Mouse (Mus musculus): Measurements from ENCODE around the gene Itsn1. TPM values are rescaled to one million over a fixed set of nuclear protein-coding genes. Genes with fewer than 3 reads are reported as not detected.

Itsn1 gene
- total RNA-seq, 2 experiments from 2014 or later: 54.5 to 59.7 TPM

DNA sequence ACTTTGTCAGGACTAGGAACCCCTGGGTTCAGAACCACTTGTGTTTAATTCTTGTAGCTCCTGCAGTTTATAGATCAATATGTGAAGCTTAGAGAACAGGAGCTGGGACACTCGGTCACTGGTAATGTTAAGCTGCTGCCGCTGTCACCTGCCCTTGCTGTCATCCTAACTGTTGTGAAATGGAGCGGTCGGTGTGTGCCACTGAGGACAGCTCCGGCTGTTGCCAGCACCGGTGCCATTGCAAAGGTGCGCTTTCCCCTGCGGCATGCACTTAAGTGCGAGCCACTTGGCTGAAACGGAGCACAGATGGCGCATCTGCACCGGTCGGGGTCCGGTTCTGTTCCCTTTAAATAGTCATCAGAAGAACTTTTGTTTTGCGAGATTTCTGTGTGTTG, 36.7 kb downstream of the Itsn1 start:
- DNase-seq (ENCODE audit: low spot score in 2 of 2): no peak

DNA sequence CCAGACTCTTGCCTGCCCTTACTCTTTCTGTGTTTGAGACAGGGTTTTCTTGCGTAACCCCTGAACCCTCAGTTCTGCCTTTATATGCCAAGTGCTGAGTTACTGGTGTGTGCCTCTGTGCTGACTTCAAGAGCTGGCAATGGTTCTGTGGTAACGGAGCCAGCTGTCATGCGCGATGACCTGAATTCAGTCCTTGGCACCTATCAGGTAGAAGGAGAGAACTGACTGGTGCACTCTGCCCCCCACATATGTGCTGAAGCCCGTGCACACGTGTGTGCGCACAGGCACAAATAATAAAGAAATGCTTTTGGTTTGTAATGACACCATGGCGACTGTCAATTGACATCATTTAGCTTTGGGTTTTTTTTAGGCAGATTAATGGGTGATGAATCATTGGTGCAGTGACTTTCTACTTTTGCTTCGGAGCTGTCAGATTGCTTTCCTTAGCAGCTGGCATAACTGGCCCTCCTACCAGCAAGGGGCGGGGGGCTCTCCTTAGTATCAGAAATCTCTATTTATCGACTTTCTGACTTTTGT, 38.2 kb downstream of the Itsn1 start:
- DNase-seq (ENCODE audit: low spot score in 2 of 2): peak in 1 of 2 experiments; percentile 24

DNA sequence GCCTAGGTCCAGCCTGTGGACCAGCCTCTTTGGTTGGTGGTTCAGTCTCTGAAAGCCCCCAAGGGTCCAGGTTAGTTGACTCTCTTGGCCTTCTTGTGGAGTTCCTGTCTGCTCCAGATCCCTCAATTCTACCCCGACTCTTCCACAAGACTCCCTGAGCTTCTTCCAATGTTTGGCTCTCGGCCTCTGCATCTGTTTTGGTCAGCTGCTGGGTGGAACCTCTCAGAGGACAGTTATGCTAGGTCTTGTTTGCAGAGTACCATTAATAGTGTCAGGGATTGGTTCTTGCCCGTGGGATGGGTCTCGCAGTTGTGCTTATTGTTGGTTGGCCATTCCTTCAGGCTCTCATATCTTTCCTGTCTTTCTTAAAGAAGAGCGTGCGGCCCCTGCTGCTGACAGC, 39.5 kb downstream of the Itsn1 start:
- DNase-seq (ENCODE audit: low spot score in 2 of 2): no peak

DNA sequence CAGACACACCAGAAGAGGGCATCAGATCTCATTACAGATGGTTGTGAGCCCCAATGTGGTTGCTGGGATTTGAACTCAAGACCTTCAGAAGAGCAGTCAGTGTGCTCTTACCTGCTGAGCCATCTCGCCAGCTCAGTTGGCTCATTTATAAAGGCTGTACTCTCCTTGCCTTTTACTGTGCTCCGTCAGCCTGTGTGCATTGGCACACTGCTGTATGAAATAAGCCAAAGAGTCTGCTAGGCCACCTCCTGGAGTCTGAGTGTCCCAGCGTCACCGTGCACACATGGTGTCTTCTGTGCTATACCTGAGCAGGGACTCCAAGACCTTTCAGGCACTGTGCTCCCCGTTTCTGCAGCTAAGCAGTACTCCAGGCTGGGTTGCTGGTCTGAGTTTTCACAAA, 40.8 kb downstream of the Itsn1 start:
- no peak for DNase-seq (ENCODE audit: low spot score in 2 of 2)

DNA sequence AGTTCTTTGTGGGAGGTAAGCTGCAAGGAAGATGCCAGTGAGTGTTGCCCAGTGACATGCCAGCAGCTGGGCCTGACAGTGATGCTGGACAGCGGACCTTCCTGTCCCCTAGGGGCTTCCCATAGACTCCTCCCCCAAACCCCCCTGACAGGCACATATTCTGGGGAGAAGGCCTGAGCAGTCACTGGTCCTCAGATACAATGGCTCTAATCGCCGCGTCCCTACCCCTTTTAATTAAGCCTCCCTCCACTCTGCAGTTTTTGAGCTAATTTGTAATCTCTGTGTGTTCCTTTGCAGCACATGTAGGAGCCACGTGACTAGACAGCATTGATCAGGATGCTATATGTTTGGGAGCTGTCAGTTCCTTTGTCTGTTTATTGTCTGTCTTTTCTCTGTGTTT, 41.6 kb downstream of the Itsn1 start:
- DNase-seq (ENCODE audit: low spot score in 2 of 2): no peak

DNA sequence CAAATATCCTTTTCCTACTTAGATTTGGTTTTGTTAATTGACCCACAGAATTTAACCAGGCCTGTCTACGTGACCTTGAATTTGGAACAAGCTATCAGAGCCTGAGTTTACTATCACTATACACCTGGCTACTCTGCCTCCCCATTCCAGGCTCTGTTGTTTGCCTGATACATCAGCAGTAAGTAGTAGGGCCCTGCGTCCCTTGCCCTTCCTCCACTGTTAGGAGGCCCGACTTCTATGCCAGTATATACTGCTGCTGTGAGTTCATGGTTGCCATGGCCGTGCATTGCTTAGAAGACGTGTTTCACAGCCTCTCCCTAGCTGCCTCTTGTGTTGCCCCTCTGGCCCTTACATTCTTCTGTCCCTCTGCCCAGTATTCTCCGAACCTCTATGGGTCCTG, 42.3 kb downstream of the Itsn1 start:
- DNase-seq (ENCODE audit: low spot score in 2 of 2): no peak

DNA sequence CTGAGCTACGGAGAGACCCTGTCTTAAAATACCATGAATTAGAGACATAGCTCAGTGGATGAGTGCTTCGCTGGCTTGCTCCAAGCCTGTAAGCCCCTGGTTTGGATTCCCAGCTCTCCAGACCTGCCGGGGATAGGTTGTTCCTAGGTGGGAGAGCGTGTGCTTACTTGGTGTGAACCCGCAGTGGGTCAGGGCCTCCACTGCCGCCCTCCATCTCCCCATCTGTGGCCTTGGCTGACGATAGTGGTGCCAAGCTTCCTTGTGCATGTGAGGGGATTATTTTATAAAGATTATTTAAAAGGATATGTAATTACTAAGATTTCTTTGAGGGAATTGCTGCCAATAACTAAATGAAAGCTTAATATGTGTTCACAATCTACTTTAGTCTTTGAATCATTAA, 43.5 kb downstream of the Itsn1 start:
- no peak for DNase-seq (ENCODE audit: low spot score in 2 of 2)

DNA sequence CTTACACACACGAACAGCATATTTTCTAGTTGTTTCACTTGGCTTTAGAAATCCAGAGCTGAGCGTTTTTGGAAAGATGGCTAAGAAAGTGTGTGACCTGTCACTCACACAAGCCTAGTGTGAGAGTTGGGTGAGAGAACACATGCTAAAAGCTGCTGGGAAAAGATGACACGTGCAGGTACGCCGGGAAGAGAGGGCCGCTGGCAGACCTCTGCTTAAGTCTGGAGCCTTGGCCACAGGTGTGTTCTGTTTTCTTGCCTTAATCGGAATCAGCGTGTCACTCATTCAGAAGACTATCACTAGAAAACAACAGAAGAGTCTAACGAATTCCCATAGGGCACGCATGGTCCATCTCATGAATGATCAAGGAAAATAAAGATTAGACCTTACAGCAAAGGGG, 50.5 kb downstream of the Itsn1 start:
- DNase-seq (ENCODE audit: low spot score in 2 of 2): no peak

DNA sequence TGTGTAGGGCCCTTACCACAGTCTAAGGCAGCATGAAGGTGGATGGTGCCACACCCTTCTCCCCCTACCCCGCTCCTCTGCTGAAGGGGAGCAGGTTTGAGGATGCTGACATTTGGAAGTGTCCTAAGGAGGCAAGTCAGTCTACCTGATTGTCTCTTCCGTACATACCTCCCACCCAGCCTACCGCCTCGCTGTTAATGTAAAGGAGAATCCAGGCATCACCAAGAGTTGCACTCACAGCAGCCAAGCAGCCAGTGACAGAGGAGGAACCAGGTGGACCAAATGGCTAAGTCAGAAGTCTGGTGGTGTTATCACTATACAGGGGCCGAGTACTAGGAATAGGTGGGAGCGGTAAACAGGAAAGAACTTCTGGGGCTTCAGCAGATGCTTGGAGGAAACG, 51.1 kb downstream of the Itsn1 start:
- DNase-seq (ENCODE audit: low spot score in 2 of 2): no peak

DNA sequence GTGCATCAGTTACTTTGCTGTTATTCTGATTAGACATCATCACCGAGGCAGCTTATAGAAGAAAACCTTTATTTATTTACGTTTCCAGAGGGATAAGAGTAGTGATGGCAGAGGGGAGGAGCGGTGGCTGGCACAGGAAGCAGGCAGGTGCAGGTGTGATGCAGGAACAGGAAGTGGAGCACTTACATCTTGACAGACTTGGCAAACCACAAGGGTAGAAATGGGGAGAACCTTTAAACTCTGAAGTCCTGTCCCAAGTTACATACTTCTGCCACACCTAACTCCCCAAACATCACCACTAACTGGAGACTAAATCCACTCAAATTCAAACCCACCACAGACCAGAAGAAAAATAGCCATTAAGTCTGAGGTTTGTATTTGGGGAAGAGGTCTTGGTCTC, 51.7 kb downstream of the Itsn1 start:
- DNase-seq (ENCODE audit: low spot score in 2 of 2): no peak

DNA sequence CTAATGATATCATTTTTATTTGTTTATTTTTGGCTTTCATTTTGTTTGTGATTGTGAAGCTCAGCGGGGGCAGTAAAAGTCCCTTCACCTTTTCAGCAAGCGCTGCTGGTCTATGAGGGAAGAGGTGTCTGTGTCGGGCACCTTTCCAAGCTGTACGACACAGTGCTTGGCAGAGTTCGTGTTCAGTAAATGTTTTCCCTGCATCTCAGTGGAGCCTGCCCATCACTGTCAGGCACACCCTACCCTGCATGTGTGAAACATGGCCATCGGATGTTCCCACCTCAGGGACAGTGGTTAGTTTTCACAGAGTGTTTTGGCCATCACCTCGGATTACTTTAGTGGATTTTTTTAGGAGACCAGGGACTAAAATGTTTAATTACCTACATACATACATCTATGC, 54.1 kb downstream of the Itsn1 start:
- no peak for DNase-seq (ENCODE audit: low spot score in 2 of 2)

DNA sequence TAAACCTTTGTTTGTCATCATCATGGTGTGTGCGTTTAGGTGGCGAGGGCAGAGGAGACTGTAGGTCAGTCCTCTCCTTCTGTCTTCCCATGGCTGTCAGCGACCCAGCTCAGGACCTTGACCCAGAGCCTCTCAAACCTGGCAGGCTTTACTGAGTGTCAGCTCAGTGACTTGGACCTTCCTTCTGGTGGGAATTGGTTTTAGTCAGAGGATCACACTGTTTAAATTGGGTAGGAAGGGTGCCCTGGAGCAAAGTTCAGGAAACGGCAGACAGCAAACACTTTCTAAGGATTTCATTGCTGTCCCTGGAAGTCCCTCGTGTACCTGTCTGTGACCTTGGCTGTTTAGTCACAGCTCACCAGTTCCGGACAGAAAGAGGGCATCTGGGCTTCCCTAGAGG, 55.2 kb downstream of the Itsn1 start:
- DNase-seq (ENCODE audit: low spot score in 2 of 2): no peak

DNA sequence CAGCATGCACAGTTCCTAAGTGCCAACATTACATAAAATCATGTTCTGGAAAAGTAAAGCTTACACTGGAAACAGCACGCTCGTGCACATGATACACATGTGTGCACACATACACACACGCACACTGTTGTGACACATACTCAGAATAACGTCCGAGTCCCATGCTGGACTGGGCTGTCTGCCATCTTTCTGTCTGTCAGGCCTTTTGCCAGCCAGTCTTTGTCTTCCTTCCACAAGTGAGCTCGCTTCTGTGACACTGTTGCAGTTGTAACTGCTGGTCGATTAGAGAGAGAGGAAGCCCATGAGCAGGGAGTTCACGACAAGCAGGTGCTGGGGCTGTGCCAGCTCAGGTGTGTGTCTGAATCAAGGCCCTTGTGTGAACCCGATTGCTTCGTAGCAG, 57.3 kb downstream of the Itsn1 start:
- no peak for DNase-seq (ENCODE audit: low spot score in 2 of 2)

DNA sequence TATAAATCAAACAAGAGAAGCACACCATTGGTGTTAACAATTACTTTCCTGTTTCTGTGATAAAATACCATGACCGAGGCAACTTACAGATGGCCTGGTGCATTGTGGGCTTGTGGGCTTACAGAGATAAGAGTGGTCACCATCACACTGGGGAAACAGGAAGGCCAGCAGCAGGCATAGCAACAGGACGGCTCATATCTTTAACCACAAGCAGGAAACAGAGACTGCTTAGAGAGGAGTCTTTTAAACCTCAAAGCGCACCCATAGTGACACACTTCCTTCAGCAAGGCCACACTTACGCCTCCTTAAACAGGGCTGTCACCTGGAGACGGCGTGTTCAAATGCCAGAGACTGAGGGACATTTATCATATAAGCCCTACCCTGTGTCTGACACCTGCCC, 60.6 kb downstream of the Itsn1 start:
- no peak for DNase-seq (ENCODE audit: low spot score in 2 of 2)

DNA sequence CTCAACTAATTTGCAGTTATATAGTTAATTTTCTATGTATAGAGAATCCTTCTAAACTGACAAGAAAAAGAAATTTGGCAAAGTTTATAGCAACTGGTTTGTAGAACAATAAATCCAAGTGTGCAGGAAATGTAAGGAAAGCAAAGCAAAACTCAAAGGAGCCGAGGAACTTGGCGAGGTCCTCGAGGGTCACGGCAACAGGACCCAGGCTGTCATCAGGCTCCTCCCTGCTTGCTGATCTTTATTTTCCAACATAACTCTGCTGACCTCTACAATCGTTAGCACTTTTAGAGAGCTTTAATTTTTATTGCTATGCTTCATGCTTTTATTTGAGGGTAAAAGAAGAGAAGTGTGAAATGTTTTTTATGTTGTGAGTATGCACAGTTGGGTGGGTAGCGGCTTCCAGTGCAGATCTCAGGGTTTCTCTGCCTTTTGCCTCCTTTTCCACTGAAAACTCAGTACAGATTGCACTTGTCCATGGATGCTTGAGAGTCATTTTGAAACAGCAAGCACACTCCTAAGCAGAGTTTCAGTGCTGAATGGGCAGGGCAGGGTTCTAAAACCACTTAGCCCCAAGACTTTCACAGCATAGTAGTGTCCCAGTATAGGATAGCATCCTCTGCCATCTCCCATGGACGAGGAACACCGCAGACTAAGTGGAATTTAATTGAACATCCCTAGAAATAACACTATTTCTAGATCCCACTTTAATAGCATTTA, 63.6 kb downstream of the Itsn1 start:
- no peak for DNase-seq (ENCODE audit: low spot score in 2 of 2)

DNA sequence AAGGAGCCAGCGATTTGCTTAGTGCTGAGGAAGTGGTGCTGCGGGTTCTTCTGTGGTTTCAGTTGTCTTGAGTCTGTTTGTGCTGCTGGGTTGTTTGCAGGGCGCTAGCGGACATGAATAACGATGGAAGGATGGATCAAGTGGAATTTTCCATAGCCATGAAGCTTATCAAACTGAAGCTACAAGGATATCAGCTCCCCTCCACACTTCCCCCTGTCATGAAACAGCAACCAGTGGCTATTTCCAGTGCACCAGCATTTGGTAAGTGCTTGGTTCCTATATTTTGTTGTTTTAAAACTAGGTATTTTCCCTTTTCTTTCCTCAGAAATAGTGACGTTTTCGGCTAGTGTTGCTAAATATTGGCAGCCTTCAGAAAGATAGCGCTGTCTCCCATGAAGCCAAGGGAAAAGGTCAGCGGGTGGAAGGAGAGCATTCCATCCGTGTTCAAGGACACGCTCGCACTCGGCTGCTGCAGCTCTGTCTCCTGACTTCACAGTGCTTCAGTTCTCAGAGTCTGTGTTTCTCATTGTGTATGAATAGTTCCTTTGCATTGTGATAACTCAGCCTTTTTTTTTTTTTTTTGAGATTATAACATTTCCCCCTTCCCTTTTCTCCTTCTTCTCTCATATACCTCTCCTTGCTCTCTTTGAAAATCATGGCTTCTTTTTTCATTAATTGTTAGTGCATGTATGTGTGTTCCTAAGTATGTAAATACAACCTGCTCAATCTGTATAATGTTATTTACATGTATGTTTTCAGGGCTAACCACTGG, 64.6 kb downstream of the Itsn1 start:
- DNase-seq (ENCODE audit: low spot score in 2 of 2): peak in 1 of 2 experiments; percentile 22

DNA sequence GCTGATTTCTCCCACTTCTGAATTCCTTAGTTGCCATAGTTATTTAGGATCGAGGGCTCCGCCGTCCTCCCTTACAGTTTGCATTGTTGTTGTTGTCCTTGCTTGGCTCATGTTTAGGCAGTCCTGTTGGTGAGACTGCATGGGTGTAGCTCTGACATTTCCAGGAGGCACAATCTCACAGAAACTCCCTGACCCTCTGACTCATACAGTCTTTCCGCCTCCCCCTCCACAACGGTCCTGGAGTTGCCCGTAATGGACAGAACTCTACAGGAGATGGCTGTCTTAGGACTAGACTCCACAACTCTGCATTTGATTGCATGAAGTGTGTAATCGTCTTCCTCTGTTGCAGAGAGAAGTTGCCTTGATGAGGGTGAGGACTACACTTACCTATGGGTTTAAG, 65.2 kb downstream of the Itsn1 start:
- DNase-seq (ENCODE audit: low spot score in 2 of 2): no peak

DNA sequence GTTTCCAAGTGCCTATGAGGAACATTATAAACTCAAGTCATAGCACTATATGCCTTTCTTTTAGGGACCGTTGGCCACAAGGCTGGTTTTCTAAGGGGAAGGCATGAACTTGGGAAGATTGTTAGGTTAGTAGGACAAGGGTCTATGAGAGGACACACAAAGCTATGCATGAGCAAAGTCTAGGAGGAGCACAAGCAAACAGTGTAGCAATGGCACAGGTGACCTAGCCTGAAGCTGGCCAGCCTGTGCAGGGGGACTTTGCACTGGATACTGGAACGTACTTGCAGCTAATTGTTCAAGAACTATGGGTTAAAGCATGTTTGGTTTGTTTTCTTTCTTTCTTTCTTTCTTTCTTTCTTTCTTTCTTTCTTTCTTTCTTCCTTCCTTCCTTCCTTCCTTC, 66.0 kb downstream of the Itsn1 start:
- DNase-seq (ENCODE audit: low spot score in 2 of 2): no peak

DNA sequence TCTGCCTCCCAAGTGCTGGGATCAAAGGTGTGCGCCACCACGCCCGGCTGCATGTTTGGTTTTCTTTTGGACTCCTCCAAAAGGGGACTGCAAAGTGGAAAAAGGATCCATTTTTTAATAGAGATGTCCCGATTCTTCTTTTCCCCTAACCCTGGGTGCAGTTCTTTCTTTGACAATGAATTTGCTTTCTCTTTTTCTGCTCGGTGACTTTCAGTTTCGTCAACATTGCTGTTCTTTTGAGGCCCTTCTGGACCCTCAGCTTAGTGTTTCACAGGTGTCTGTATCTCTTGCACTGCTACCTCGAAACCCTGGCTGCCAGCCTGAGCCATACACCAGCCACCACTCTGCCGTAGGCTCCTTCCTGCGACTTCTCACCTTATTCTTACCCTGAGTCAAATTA, 66.5 kb downstream of the Itsn1 start:
- DNase-seq (ENCODE audit: low spot score in 2 of 2): no peak

DNA sequence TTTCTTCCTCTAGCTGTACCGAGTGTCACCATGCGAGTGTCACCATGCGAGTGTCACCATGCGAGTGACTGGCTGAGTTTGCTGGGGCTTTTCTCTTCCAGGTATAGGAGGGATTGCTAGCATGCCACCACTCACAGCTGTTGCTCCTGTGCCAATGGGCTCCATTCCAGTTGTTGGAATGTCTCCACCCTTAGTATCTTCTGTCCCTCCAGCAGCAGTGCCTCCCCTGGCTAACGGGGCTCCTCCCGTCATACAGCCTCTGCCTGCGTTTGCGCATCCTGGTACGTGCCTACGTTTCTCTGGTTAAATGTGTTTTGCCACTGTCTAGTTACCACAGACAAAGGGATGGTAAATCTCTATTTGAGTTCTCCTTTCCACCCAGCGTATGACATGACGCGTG, 72.3 kb downstream of the Itsn1 start:
- no peak for DNase-seq (ENCODE audit: low spot score in 2 of 2)

DNA sequence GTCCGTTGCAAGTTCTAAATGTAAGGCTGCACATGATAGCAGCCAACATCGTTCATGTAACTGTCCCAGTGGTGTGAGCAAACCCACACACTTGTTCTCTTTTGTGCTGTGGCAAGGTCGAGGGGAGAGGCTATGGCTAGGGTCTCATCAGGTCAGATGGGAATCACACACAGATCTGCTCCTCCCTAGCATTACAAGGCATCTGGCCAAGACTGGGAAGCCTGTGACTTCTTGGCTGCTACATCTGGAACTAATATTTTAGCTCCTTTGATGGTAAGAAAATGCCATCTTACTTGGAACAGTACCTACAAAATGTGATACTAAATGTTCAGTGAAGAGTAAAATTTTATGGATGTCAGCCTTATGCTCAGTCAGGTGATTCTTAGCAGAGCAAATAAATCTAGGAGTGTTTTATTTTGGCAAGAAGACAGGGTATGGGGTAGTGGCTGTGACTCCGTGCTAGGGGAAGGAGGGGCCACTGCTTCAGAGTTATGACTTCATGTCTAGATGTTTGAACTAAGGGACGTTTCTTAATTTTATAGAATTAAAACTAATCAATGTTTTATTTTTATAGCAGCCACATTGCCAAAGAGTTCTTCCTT, 73.5 kb downstream of the Itsn1 start:
- DNase-seq (ENCODE audit: low spot score in 2 of 2): no peak

DNA sequence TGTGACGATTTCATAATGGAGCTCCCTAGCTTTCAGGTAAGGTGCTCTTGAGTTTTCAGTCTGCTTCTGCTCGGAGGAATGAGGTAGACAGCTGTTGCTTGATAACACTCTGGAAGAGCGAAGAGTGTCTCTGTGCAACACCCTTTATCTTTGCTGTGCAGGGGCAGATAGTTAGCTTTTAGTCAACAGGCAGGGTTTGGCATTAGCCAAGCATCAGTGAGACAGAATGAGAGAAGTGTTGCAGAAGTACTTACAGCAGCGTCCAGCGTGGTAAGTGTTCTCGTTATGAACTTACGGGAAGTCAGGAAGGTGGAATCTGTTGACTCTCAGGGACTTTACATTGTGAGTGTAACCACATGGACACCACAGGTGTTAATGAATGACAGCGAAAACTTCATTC, 75.3 kb downstream of the Itsn1 start:
- no peak for DNase-seq (ENCODE audit: low spot score in 2 of 2)

All from adrenal gland, postnatal 4 days (tissue).